Mouse (Mus musculus) CH12.LX (cell line): ENCODE measurements around the gene Ahr. TPM values are rescaled to one million over a fixed set of nuclear protein-coding genes. Genes with fewer than 3 reads are reported as not detected.

ENCODE experiments used
- DNase-seq: peaks from one replicate; pipeline ENCODE4 v3.0.0-alpha.2; 2013; ENCODE audit errors: extremely low read depth
- H3K27ac ChIP-seq: 2 replicates; pipeline ENCODE4 v1.5.1; 2012; ENCODE audit warnings: low read depth, mild to moderate bottlenecking, control low read depth, moderate library complexity; ENCODE audit not compliant: insufficient read depth
- H3K27me3 ChIP-seq: replicated peaks from 2 replicates; pipeline ENCODE3; 2012; ENCODE audit warnings: inconsistent platforms
- H3K36me3 ChIP-seq, 2 experiments: replicated peaks in 1 of 2; 2 replicates each; pipeline versions ENCODE3 to v1.6.1; 2012; ENCODE audit warnings: inconsistent platforms in 1 of 2, low read length in 1 of 2, mild to moderate bottlenecking in 1 of 2, mixed read lengths in 1 of 2, moderate library complexity in 1 of 2; ENCODE audit not compliant: control insufficient read depth in 1 of 2, insufficient read depth in 1 of 2
- H3K4me1 ChIP-seq, 2 experiments: 2 replicates each; pipeline ENCODE4 v1.6.1; 2012; ENCODE audit warnings: inconsistent platforms in 1 of 2, moderate library complexity in 1 of 2; ENCODE audit not compliant: insufficient read depth in 2 of 2, control insufficient read depth in 1 of 2
- H3K4me2 ChIP-seq: 2 replicates; pipeline ENCODE4 v1.6.1; 2012; ENCODE audit warnings: low read depth, mild to moderate bottlenecking, control low read depth; ENCODE audit not compliant: poor library complexity, insufficient read depth, severe bottlenecking
- H3K4me3 ChIP-seq, 3 experiments: fragments of 150-350 bp in 1 of 3; sonication (generic) in 1 of 3; replicated peaks in 1 of 3; 2 replicates each; pipeline versions ENCODE3 to v1.5.1; 2011 to 2012; ENCODE audit warnings: low read depth in 2 of 3, low read length in 2 of 3, mild to moderate bottlenecking in 2 of 3, moderate library complexity in 2 of 3, control low read depth in 1 of 3, improper control_type of control experiment in 1 of 3, inconsistent platforms in 1 of 3, mixed read lengths in 1 of 3; ENCODE audit not compliant: poor library complexity in 1 of 3
- H3K79me2 ChIP-seq: replicated peaks from 2 replicates; pipeline ENCODE4 v1.6.1; 2012; ENCODE audit warnings: mild to moderate bottlenecking, moderate library complexity; ENCODE audit not compliant: control insufficient read depth, poor library complexity, insufficient read depth, severe bottlenecking; ENCODE audit errors: extremely low read depth
- H3K9ac ChIP-seq: 2 replicates; pipeline ENCODE4 v1.6.1; 2012; ENCODE audit warnings: low read depth, mild to moderate bottlenecking, control low read depth, moderate library complexity; ENCODE audit not compliant: insufficient read depth
- H3K9me3 ChIP-seq: replicated peaks from 2 replicates; pipeline ENCODE3; 2012; ENCODE audit warnings: low read length, inconsistent platforms, mixed read lengths
- CHD1 ChIP-seq: IDR thresholded peaks from 2 replicates; pipeline ENCODE4 v1.6.1; 2012; ENCODE audit warnings: low read depth, low read length, improper control_type of control experiment, inconsistent platforms
- CHD2 ChIP-seq: IDR thresholded peaks from 2 replicates; pipeline ENCODE4 v1.6.1; 2011; ENCODE audit warnings: low read length, improper control_type of control experiment
- E2F4 ChIP-seq: IDR thresholded peaks from 2 replicates; pipeline ENCODE4 v1.6.1; 2011; ENCODE audit warnings: low read depth, low read length, improper control_type of control experiment; ENCODE audit not compliant: insufficient replicate concordance
- ETS1 ChIP-seq: conservative IDR thresholded peaks from 2 replicates; pipeline ENCODE4 v1.6.1; 2012; ENCODE audit warnings: low read depth, mild to moderate bottlenecking, inconsistent platforms, low read length, improper control_type of control experiment, moderate library complexity
- HCFC1 ChIP-seq: IDR thresholded peaks from 2 replicates; pipeline ENCODE4 v1.6.1; 2012; ENCODE audit warnings: low read depth, mild to moderate bottlenecking, inconsistent platforms, low read length, improper control_type of control experiment
- IRF4 ChIP-seq: IDR thresholded peaks from 2 replicates; pipeline ENCODE4 v1.6.1; 2014; ENCODE audit warnings: low read depth, mild to moderate bottlenecking, inconsistent platforms, low read length, improper control_type of control experiment
- JUN ChIP-seq: IDR thresholded peaks from 2 replicates; pipeline ENCODE4 v1.6.1; 2011; ENCODE audit warnings: low read depth, mild to moderate bottlenecking, low read length, improper control_type of control experiment, moderate library complexity; ENCODE audit not compliant: insufficient read depth
- JUND ChIP-seq: conservative IDR thresholded peaks from 2 replicates; pipeline ENCODE4 v1.6.1; 2011; ENCODE audit warnings: low read depth, low read length, improper control_type of control experiment
- MAFK ChIP-seq: IDR thresholded peaks from 2 replicates; pipeline ENCODE4 v1.6.1; 2011; ENCODE audit warnings: low read length, improper control_type of control experiment; ENCODE audit not compliant: insufficient replicate concordance
- MAX ChIP-seq: IDR thresholded peaks from 2 replicates; pipeline ENCODE4 v1.6.1; 2011; ENCODE audit warnings: low read length, improper control_type of control experiment
- MEF2A ChIP-seq: IDR thresholded peaks from 2 replicates; pipeline ENCODE4 v1.6.1; 2014; ENCODE audit warnings: low read depth, mild to moderate bottlenecking, inconsistent platforms, low read length, improper control_type of control experiment, borderline replicate concordance
- MXI1 ChIP-seq: IDR thresholded peaks from 2 replicates; pipeline ENCODE4 v1.6.1; 2011; ENCODE audit warnings: mild to moderate bottlenecking, low read depth, low read length, improper control_type of control experiment
- PAX5 ChIP-seq: IDR thresholded peaks from 2 replicates; pipeline ENCODE4 v1.6.1; 2012; ENCODE audit warnings: low read length, inconsistent platforms, mixed read lengths
- RCOR1 ChIP-seq: conservative IDR thresholded peaks from 2 replicates; pipeline ENCODE4 v1.6.1; 2012; ENCODE audit warnings: low read depth, mild to moderate bottlenecking, inconsistent platforms, low read length, improper control_type of control experiment
- SMC3 ChIP-seq: IDR thresholded peaks from 2 replicates; pipeline ENCODE4 v1.6.1; 2011; ENCODE audit warnings: low read depth, low read length, improper control_type of control experiment
- TCF12 ChIP-seq: IDR thresholded peaks from 2 replicates; pipeline ENCODE4 v1.6.1; 2014; ENCODE audit warnings: low read depth, mild to moderate bottlenecking, inconsistent platforms, low read length, improper control_type of control experiment
- UBTF ChIP-seq: IDR thresholded peaks from 2 replicates; pipeline ENCODE4 v1.6.1; 2012; ENCODE audit warnings: low read depth, mild to moderate bottlenecking, inconsistent platforms, low read length, improper control_type of control experiment, moderate library complexity
- USF1 ChIP-seq: IDR thresholded peaks from 2 replicates; pipeline ENCODE4 v1.6.1; 2014; ENCODE audit warnings: low read depth, mild to moderate bottlenecking, inconsistent platforms, low read length, improper control_type of control experiment
- ZC3H11A ChIP-seq: IDR thresholded peaks from 2 replicates; pipeline ENCODE4 v1.6.1; 2012; ENCODE audit warnings: low read depth, mild to moderate bottlenecking, inconsistent platforms, low read length, improper control_type of control experiment
- ZMIZ1 ChIP-seq: IDR thresholded peaks from 2 replicates; pipeline ENCODE4 v1.6.1; 2012; ENCODE audit warnings: low read depth, mild to moderate bottlenecking, inconsistent platforms, low read length, improper control_type of control experiment
- dilution Hi-C: fragments of 300-500 bp; cut with MboI; formaldehyde crosslinking; loops from 2 replicates; pipeline ENCODE4 v1.14.3; 2020; ENCODE audit warnings: low sequenced_read_pairs; ENCODE audit not compliant: extremely low pct_unique_long_range_greater_than_20kb, extremely low pct_ligation_motif_present
- in situ Hi-C: fragments of 300-500 bp; cut with MboI; formaldehyde crosslinking; loops from 3 replicates; pipeline ENCODE4 v1.14.3; 2019; ENCODE audit warnings: low sequenced_read_pairs, low pct_ligation_motif_present, low pct_unique_long_range_greater_than_20kb, mixed read lengths
- polyA plus RNA-seq: library from polyadenylated mRNA; unstranded; fragments of >175 nt; gene quantifications from 2 replicates; pipeline ENCODE4 v1.2.1, GENCODE M21; 2012; ENCODE audit warnings: low read depth; ENCODE audit not compliant: insufficient read length
- total RNA-seq, 2 experiments: library from RNA; depleted of rRNA; stranded (reverse); fragments of 300-350 nt in 1 of 2; fragments of >200 nt in 1 of 2; gene quantifications; 2 replicates each; pipeline ENCODE4 v1.2.3; 2012 to 2014

The Ahr gene
- total and polyA plus RNA-seq, 3 experiments: 4.9 to 8.2 (median 7.1) TPM

DNA sequence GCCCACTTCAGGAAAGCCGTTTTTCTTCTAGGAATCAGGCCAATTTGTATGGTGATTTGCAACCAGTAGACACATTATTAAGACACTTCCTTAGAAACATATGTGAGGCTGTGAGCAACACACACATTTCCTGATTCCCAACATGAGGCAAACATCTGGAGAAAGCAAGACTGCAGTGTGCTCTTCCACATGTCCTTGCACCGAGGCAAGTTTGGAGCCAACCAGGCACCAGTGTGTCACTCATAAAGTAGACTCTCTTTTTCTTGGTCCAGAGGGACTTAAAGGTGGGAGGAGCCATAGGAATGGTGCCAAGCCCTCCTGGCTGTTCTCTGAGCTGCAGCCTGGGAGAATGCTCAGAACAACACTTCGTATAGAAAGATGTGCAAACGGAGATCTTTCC is 39.6 kb downstream of the Ahr start:
- no peak overlapping the region for H3K4me3 ChIP-seq
- H3K4me1 ChIP-seq: no peaks in the 10 kb centered on the region
- peaks cover 4 to 9% of the 10 kb centered on the region in 2 experiments for H3K36me3 ChIP-seq
- TF ChIP-seq MXI1 (no peak), E2F4 (no peak), IRF4 (no peak), MAFK (no peak), ZC3H11A (no peak), USF1 (no peak), UBTF (no peak)
- no peaks in the 10 kb centered on the region for H3K79me2 ChIP-seq
- in situ Hi-C loops: no loop called here
- no peaks in the 10 kb centered on the region for H3K9me3 ChIP-seq
- no peak overlapping the region for H3K27ac ChIP-seq
- dilution Hi-C loops: no loop called here
- DNase-seq: no peak
- no peaks in the 10 kb centered on the region for H3K27me3 ChIP-seq
- no peak overlapping the region for H3K4me2 ChIP-seq
- H3K9ac ChIP-seq: no peak overlapping the region

DNA sequence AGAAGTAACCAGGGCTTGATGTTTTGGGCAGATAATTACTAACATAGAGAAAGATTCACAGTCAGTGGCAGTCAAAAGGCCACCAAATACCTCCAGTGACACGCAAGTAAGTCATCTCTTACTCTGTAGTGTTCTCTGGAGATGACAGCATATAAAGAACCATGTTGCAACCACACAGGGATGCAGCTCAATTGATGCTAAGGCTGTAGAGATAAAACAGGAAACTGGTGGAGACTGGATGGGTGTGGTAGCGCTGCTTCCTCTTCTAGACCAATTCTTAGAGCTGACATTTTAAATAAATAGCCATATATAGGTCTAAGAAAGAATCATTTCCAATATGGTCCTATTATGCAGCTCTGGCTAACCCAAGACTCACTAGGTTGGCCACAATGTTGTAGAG is 54.1 kb downstream of the Ahr start:
- Histone ChIP-seq H3K4me2 (no peak overlapping the region), H3K9ac (no peak overlapping the region), H3K27ac (no peak overlapping the region), H3K9me3 (no peaks in the 10 kb centered on the region), H3K4me1 (no peaks in the 10 kb centered on the region), H3K4me3 (no peak overlapping the region), H3K27me3 (no peaks in the 10 kb centered on the region), H3K79me2 (no peaks in the 10 kb centered on the region), H3K36me3 (no peaks in the 10 kb centered on the region)
- DNase-seq: no peak
- dilution Hi-C loops: no loop called here
- no peak for TF ChIP-seq E2F4
- no peak for TF ChIP-seq TCF12
- no peak for TF ChIP-seq RCOR1
- TF ChIP-seq SMC3: no peak
- TF ChIP-seq UBTF: no peak
- no peak for TF ChIP-seq ZMIZ1
- TF ChIP-seq JUN: no peak
- no peak for TF ChIP-seq CHD2
- TF ChIP-seq HCFC1: no peak
- TF ChIP-seq CHD1: no peak
- TF ChIP-seq ETS1: no peak
- TF ChIP-seq MEF2A: no peak
- no peak for TF ChIP-seq USF1
- no peak for TF ChIP-seq MAX
- no peak for TF ChIP-seq PAX5
- TF ChIP-seq JUND: no peak
- TF ChIP-seq IRF4: no peak
- in situ Hi-C loops: no loop called here
